Mouse (Mus musculus) C3H10T1/2 (cell line): Measurements from ENCODE around the gene 4430402I18Rik. TPM values are rescaled to one million over a fixed set of nuclear protein-coding genes. Genes with fewer than 3 reads are reported as not detected.

ENCODE experiments used
- polyA plus RNA-seq, 2 experiments: library from polyadenylated mRNA; unstranded; fragments of >200 nt; fragmentation: generic; extraction: Trizol; gene quantifications; one replicate each; pipeline ENCODE4 v1.2.1; 2012; ENCODE audit warnings: missing spikeins in 2 of 2

The 4430402I18Rik gene
- polyA plus RNA-seq: under 1 TPM; 0.04 to 0.52 TPM

GRCm38 (mm10) chr19:28967652-28968051 lies at the start of gene 4430402I18Rik:
4430402I18Rik (minus strand) TSS chr19:28967800.

GRCm38 (mm10) chr19:28990194-28990589 lies 22.6 kb upstream of the 4430402I18Rik start, which contains the start of gene Cdc37l1:
Cdc37l1 (plus strand) TSS chr19:28990352.

GRCm38 (mm10) chr19:28963842-28964551 lies 3.6 kb downstream of the 4430402I18Rik start, which contains the start of gene Plpp6:
Plpp6 (plus strand) TSS chr19:28963953.

Other genes with a start within 250 kb of the 4430402I18Rik start
- under 1 TPM; 0.04 to 0.12 TPM for gene Slc1a1, start 132.8 kb downstream of the 4430402I18Rik start, polyA plus RNA-seq
- 1 to 10 TPM in 1 of 2 experiments, under 1 TPM in 1; 0.84 to 4.5 TPM for gene Plpp6, start 3.8 kb downstream of the 4430402I18Rik start, polyA plus RNA-seq
- gene Cdc37l1, start 22.6 kb upstream of the 4430402I18Rik start, polyA plus RNA-seq: 1 to 10 TPM in 1 of 2 experiments, under 1 TPM in 1; 0.66 to 8.6 TPM
- 10 to 100 TPM; 11.1 to 64.0 TPM for gene Ak3, start 80.2 kb upstream of the 4430402I18Rik start, polyA plus RNA-seq
- gene Rcl1, start 133.6 kb upstream of the 4430402I18Rik start, polyA plus RNA-seq: 10 to 100 TPM; 22.0 to 26.8 TPM